13 mouse cellular contexts compared by ENCODE assay signal in genomic region chr6:145967693-145968092, GRCm38 (mm10). TPM values are rescaled to one million over a fixed set of nuclear protein-coding genes. Genes with fewer than 3 reads are reported as not detected.
DNase-seq lines count a peak whose midpoint lies in the region; ATAC-seq and TF ChIP-seq lines count a peak whose summit lies in the region.
"Had no signal": no experiment of that assay in that cellular context is flagged by ENCODE, and none has a peak within 500 bp of the region (broad histone marks: within the 10 kb centered on the region; RNA-seq: fewer than 3 reads in every experiment).

No protein-coding gene starts in this region.

- H3K4me1 ChIP-seq in heart, adult 2 months (ENCODE audit: control insufficient read depth, insufficient read depth, low read length): peaks cover 8% of the 10 kb centered on the region
- peaks cover 9% of the 10 kb centered on the region; the same call in 1 of the 2 replicates for H3K4me1 ChIP-seq in hindbrain, postnatal 0 days (ENCODE audit: insufficient read depth, low read length)
- no peaks in the 10 kb centered on the region for H3K4me1 ChIP-seq in hindbrain, embryonic 11.5 days (replicated peaks; ENCODE audit: control insufficient read depth, insufficient read depth, low read length)
- peaks cover 18% of the 10 kb centered on the region for H3K4me1 ChIP-seq in limb, embryonic 14.5 days (ENCODE audit: control insufficient read depth, insufficient read depth, low read length)
- no peaks in the 10 kb centered on the region for H3K4me1 ChIP-seq in forebrain, embryonic 15.5 days
- H3K4me1 ChIP-seq in kidney, embryonic 14.5 days (ENCODE audit: control insufficient read depth, insufficient read depth, low read length): no peaks in the 10 kb centered on the region

- no peak for DNase-seq in heart, adult 2 months
- DNase-seq in heart, adult 18-20 months: no peak
- DNase-seq in hindbrain, postnatal 0 days (ENCODE audit: low spot score): no peak
- DNase-seq in hindbrain, embryonic 11.5 days (ENCODE audit: low spot score): no peak
- DNase-seq in limb, embryonic 14.5 days (ENCODE audit: low spot score): no peak
- DNase-seq: kidney, adult 18-20 months; left cerebral cortex, postnatal 4 days; spleen, adult 18-20 months had no signal

- H3K79me2 ChIP-seq in heart, adult 2 months (replicated peaks; ENCODE audit: control insufficient read depth, insufficient read depth, low read length): no peaks in the 10 kb centered on the region
- no peaks in the 10 kb centered on the region for H3K79me2 ChIP-seq in C2C12 (ENCODE audit: control insufficient read depth, insufficient read depth)

- no peak overlapping the region for H3K4me2 ChIP-seq in hindbrain, postnatal 0 days (ENCODE audit: low read depth, low read length)
- no peak overlapping the region for H3K4me2 ChIP-seq in hindbrain, embryonic 11.5 days (replicated peaks; ENCODE audit: low read depth, low read length)
- H3K4me2 ChIP-seq in limb, embryonic 14.5 days (replicated peaks; ENCODE audit: low read depth, low read length, severe bottlenecking): no peak overlapping the region
- no peak overlapping the region for H3K4me2 ChIP-seq in forebrain, embryonic 15.5 days (replicated peaks)
- H3K4me2 ChIP-seq in kidney, embryonic 14.5 days (replicated peaks; ENCODE audit: low read depth, low read length): no peak overlapping the region
- H3K4me2 ChIP-seq: hindbrain, embryonic 12.5 days had no signal

- TF ChIP-seq CTCF in heart, adult 2 months (IDR thresholded peaks at IDR 0.05): no peak
- TF ChIP-seq CTCF in hindbrain, postnatal 0 days (IDR thresholded peaks at IDR 0.05; ENCODE audit: low read depth): no peak
- TF ChIP-seq CTCF in C2C12 (IDR thresholded peaks at IDR 0.05; ENCODE audit: control insufficient read depth, insufficient read depth, insufficient read length): no peak

- peak overlapping the region; percentile 24 for H3ac ChIP-seq in C2C12 (ENCODE audit: control insufficient read depth, insufficient read length, low read depth)

- intact Hi-C loops in heart, adult 2 months (cut with DNase I): no loop called here

- no peaks in the 10 kb centered on the region for H3K27me3 ChIP-seq in heart, adult 2 months (ENCODE audit: control insufficient read depth, insufficient read depth, low read length)
- H3K27me3 ChIP-seq in hindbrain, postnatal 0 days (ENCODE audit: insufficient read depth, low read length): no peaks in the 10 kb centered on the region
- H3K27me3 ChIP-seq in hindbrain, embryonic 11.5 days (ENCODE audit: control insufficient read depth, insufficient read depth, low read length): no peaks in the 10 kb centered on the region
- no peaks in the 10 kb centered on the region for H3K27me3 ChIP-seq in C2C12 (ENCODE audit: control insufficient read depth, insufficient read depth, insufficient read length)
- no peaks in the 10 kb centered on the region for H3K27me3 ChIP-seq in limb, embryonic 14.5 days (ENCODE audit: control insufficient read depth, insufficient read depth, low read length)
- no peaks in the 10 kb centered on the region for H3K27me3 ChIP-seq in forebrain, embryonic 15.5 days
- no peaks in the 10 kb centered on the region for H3K27me3 ChIP-seq in kidney, embryonic 14.5 days (ENCODE audit: control insufficient read depth, insufficient read depth, low read length)
- H3K27me3 ChIP-seq: hindbrain, embryonic 12.5 days had no signal

- H3K27ac ChIP-seq in heart, adult 2 months: peak overlapping the region; percentile 83
- H3K27ac ChIP-seq in hindbrain, postnatal 0 days: peak overlapping the region; percentile 15; the same call in 1 of the 2 replicates
- H3K27ac ChIP-seq in hindbrain, embryonic 11.5 days (ENCODE audit: low read depth, low read length): no peak overlapping the region
- H3K27ac ChIP-seq in limb, embryonic 14.5 days (replicated peaks; ENCODE audit: low read depth, low read length): peak overlapping the region; percentile 63
- no peak overlapping the region for H3K27ac ChIP-seq in forebrain, embryonic 15.5 days (replicated peaks)
- H3K27ac ChIP-seq in kidney, embryonic 14.5 days (ENCODE audit: low read depth, low read length): no peak overlapping the region
- H3K27ac ChIP-seq: hindbrain, embryonic 12.5 days had no signal

- ATAC-seq in hindbrain, postnatal 0 days: no peak
- no peak for ATAC-seq in hindbrain, embryonic 11.5 days (ENCODE audit: low FRiP score)
- ATAC-seq in limb, embryonic 14.5 days (ENCODE audit: low FRiP score, low read depth): no peak
- ATAC-seq in forebrain, embryonic 15.5 days (replicated peaks): no peak
- no peak for ATAC-seq in kidney, embryonic 14.5 days (ENCODE audit: low FRiP score, low TSS enrichment)

- TF ChIP-seq EP300 in heart, adult 2 months (IDR thresholded peaks at IDR 0.05; ENCODE audit: insufficient read depth, low read depth, low read length): no peak

- no peak overlapping the region for H3K9ac ChIP-seq in heart, adult 2 months (ENCODE audit: low read depth, low read length)
- no peak overlapping the region for H3K9ac ChIP-seq in hindbrain, postnatal 0 days (replicated peaks; ENCODE audit: low read length)
- H3K9ac ChIP-seq in hindbrain, embryonic 11.5 days (ENCODE audit: low read depth, low read length): no peak overlapping the region
- H3K9ac ChIP-seq in limb, embryonic 14.5 days (ENCODE audit: low read depth, low read length, severe bottlenecking): no peak overlapping the region
- no peak overlapping the region for H3K9ac ChIP-seq in forebrain, embryonic 15.5 days (replicated peaks)
- no peak overlapping the region for H3K9ac ChIP-seq in kidney, embryonic 14.5 days (ENCODE audit: low read depth, low read length)
- H3K9ac ChIP-seq: hindbrain, embryonic 12.5 days had no signal

- TF ChIP-seq POLR2A in heart, adult 2 months (IDR thresholded peaks at IDR 0.05; ENCODE audit: insufficient read depth, low read depth, low read length): no peak
- no peak for TF ChIP-seq POLR2A in limb, embryonic 14.5 days (IDR thresholded peaks at IDR 0.05; ENCODE audit: borderline replicate concordance, extremely low read depth, insufficient read depth, insufficient read length)

- H3K4me3 ChIP-seq in heart, adult 2 months: no peak overlapping the region
- H3K4me3 ChIP-seq in hindbrain, postnatal 0 days (ENCODE audit: low read length): no peak overlapping the region
- H3K4me3 ChIP-seq in hindbrain, embryonic 11.5 days (ENCODE audit: low read depth, low read length): no peak overlapping the region
- H3K4me3 ChIP-seq in C2C12 (ENCODE audit: insufficient read depth, poor library complexity, severe bottlenecking): no peak overlapping the region
- H3K4me3 ChIP-seq in limb, embryonic 14.5 days (replicated peaks; ENCODE audit: low read length): no peak overlapping the region
- no peak overlapping the region for H3K4me3 ChIP-seq in forebrain, embryonic 15.5 days
- no peak overlapping the region for H3K4me3 ChIP-seq in kidney, embryonic 14.5 days (ENCODE audit: low read length)
- H3K4me3 ChIP-seq: erythroblast, embryonic 14.5 days; hindbrain, embryonic 12.5 days had no signal

- WGBS in heart, adult 2 months: 45% methylated on average over 8 of the region's 8 CpGs
- WGBS in hindbrain, postnatal 0 days: 63% methylated on average over 8 of the region's 8 CpGs
- WGBS in hindbrain, embryonic 11.5 days: 77% methylated on average over 8 of the region's 8 CpGs
- WGBS in limb, embryonic 14.5 days: 61% methylated on average over 8 of the region's 8 CpGs
- 76% methylated on average over 8 of the region's 8 CpGs for WGBS in forebrain, embryonic 15.5 days
- WGBS in kidney, embryonic 14.5 days: 78% methylated on average over 8 of the region's 8 CpGs

- H3K9me3 ChIP-seq in hindbrain, postnatal 0 days (ENCODE audit: low read length): no peaks in the 10 kb centered on the region
- H3K9me3 ChIP-seq in hindbrain, embryonic 11.5 days (ENCODE audit: control insufficient read depth, low read length): no peaks in the 10 kb centered on the region
- H3K9me3 ChIP-seq in limb, embryonic 14.5 days (ENCODE audit: control insufficient read depth, low read length): no peaks in the 10 kb centered on the region
- no peaks in the 10 kb centered on the region for H3K9me3 ChIP-seq in forebrain, embryonic 15.5 days
- H3K9me3 ChIP-seq in kidney, embryonic 14.5 days (ENCODE audit: control insufficient read depth, low read length): peaks cover 3% of the 10 kb centered on the region; the same call in 1 of the 2 replicates
- H3K9me3 ChIP-seq: hindbrain, embryonic 12.5 days had no signal

- H3K36me3 ChIP-seq in heart, adult 2 months (ENCODE audit: control insufficient read depth, insufficient read depth, low read length): peaks cover 3% of the 10 kb centered on the region; the same call in 1 of the 2 replicates
- no peaks in the 10 kb centered on the region for H3K36me3 ChIP-seq in hindbrain, postnatal 0 days (ENCODE audit: insufficient read depth, low read length)
- H3K36me3 ChIP-seq in hindbrain, embryonic 11.5 days (ENCODE audit: control insufficient read depth, insufficient read depth, low read length): no peaks in the 10 kb centered on the region
- H3K36me3 ChIP-seq in C2C12 (ENCODE audit: control insufficient read depth, insufficient read depth): no peaks in the 10 kb centered on the region
- H3K36me3 ChIP-seq in limb, embryonic 14.5 days (ENCODE audit: control insufficient read depth, insufficient read depth, low read length): no peaks in the 10 kb centered on the region
- H3K36me3 ChIP-seq in forebrain, embryonic 15.5 days: no peaks in the 10 kb centered on the region
- no peaks in the 10 kb centered on the region for H3K36me3 ChIP-seq in kidney, embryonic 14.5 days (ENCODE audit: control insufficient read depth, insufficient read depth, low read length)
- H3K36me3 ChIP-seq: hindbrain, embryonic 12.5 days had no signal

- no peaks in the 10 kb centered on the region for H3K79me3 ChIP-seq in C2C12 (ENCODE audit: low read depth)

TF ChIP-seq in C2C12, 6 proteins besides CTCF, POLR2A, EP300 and RAD21:
- no peak for TF ChIP-seq USF1 (IDR thresholded peaks at IDR 0.05; ENCODE audit: low read depth)
- TF ChIP-seq MYOG (IDR thresholded peaks at IDR 0.05; ENCODE audit: control insufficient read depth, extremely low read depth, insufficient read length): no peak
- no peak for TF ChIP-seq CEBPB (IDR thresholded peaks at IDR 0.05; ENCODE audit: low read depth)
- no peak for TF ChIP-seq FOSL1 (IDR thresholded peaks at IDR 0.05; ENCODE audit: insufficient read depth, low read length, poor library complexity, severe bottlenecking)
TF ChIP-seq in C2C12: peak in this region for 0.

RNA-seq across cellular contexts. Expression of gene Sspn, which starts 36.3 kb away (rescaled TPM):
- 100 to 1,000 TPM; 104 to 114 TPM for total RNA-seq in heart, adult 2 months (2021)
- polyA plus RNA-seq in heart, adult 2 months (2012; rRNA removed): 62.1 and 102 TPM in 2 replicates
- total RNA-seq in heart, adult 18-20 months (2021): 100 to 1,000 TPM in 1 of 2 experiments, 10 to 100 TPM in 1; 99.7 to 102 TPM
- total RNA-seq in hindbrain, postnatal 0 days (2014; rRNA removed): 3.7 and 6.0 TPM in 2 replicates
- 6.0 and 6.2 TPM in 2 replicates for polyA plus RNA-seq in hindbrain, postnatal 0 days (2015; fragmentation: Nextera tagmentation; extraction: Ambion mirVana)
- polyA plus RNA-seq in hindbrain, embryonic 11.5 days (2014; fragmentation: Nextera tagmentation; extraction: Ambion mirVana): 2.3 and 2.9 TPM in 2 replicates
- polyA plus RNA-seq in C2C12 (2012; fragmentation: generic; extraction: Trizol): 4.7 TPM
- 8.2 and 8.7 TPM in 2 replicates for polyA plus RNA-seq in limb, embryonic 14.5 days (2012; rRNA removed)
- 13.3 and 13.9 TPM in 2 replicates for polyA plus RNA-seq in limb, embryonic 14.5 days (2014; fragmentation: Nextera tagmentation; extraction: Ambion mirVana)
- 1.9 and 2.3 TPM in 2 replicates for polyA plus RNA-seq in forebrain, embryonic 15.5 days (2015; fragmentation: Nextera tagmentation; extraction: Ambion mirVana)
- polyA plus RNA-seq in kidney, embryonic 14.5 days (2014; fragmentation: Nextera tagmentation; extraction: Ambion mirVana): 4.6 and 7.9 TPM in 2 replicates
- polyA plus RNA-seq: erythroblast, embryonic 14.5 days had no signal

Comparison
In these comparisons a context has a peak if more than half of its experiments do, and no peak if none do; other contexts are left out.
1. H3K27ac ChIP-seq: peak in heart, adult 2 months (single experiment), hindbrain, postnatal 0 days (single experiment) and limb, embryonic 14.5 days (single experiment); none in hindbrain, embryonic 11.5 days (single experiment), forebrain, embryonic 15.5 days (single experiment) and kidney, embryonic 14.5 days (single experiment).